8 mouse cellular contexts compared by ENCODE assay signal in the genomic region with DNA sequence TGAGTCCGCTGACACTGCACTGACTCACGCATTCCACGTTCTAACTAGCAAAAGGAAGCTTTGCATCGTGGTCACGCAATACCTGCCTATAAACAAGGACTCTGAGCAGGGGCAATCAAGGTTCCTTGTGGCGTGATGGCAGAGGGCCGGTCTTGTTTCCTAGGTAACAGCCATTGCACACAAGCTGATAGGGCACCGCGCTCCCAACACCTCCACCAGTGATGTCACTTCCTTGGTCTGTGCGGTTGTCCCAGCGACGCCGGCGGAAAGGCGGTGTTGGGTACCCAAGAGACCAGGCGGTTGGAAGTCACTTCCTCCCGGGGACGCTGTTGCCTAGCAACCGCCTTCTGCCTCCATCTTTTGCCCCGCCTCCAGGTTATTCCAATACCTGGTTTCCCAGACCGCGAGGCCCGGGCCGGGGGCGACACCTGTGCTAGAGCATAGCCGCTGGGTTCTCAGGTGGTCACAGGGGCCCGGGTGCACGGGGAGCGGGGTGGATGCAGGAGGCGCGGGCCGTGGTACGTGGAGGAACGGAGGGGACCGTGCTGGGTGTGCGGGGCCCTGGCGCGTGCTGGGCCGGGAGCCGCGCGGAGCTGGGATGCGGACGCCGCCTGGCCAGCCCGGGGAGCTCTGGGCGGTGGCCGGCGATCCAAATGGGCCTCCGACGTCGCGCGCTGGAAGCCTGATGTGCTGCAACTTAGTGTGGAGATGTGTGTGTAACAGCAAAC. TPM values are rescaled to one million over a fixed set of nuclear protein-coding genes. Genes with fewer than 3 reads are reported as not detected.
A peak's percentile ranks its signal among the peaks of the same experiment; 100 is the strongest.
DNase-seq lines count a peak whose midpoint lies in the region; ATAC-seq lines count a peak whose summit lies in the region.

A gene (plus strand): TSS at position 248 of the 728 bp plus-strand sequence.

- H3K36me3 ChIP-seq in hindbrain, embryonic 14.5 days (replicated peaks; ENCODE audit: control insufficient read depth, insufficient read depth), result peaks cover 13% of the 10 kb centered on the region; the same call in 1 of the 2 replicates

- H3K9ac ChIP-seq in hindbrain, embryonic 14.5 days, result peak within 1 kb of the TSS; percentile 79

- H3K4me2 ChIP-seq in hindbrain, embryonic 14.5 days (replicated peaks), result peak within 1 kb of the TSS; percentile 65

- peak within 1 kb of the TSS; percentile 85 for H3K27ac ChIP-seq in hindbrain, embryonic 14.5 days

- DNase-seq in R1 (ENCODE audit: low read depth, low spot score), result peak; percentile 100
- DNase-seq in cerebellum, postnatal 14 days, result peak; percentile 97 to 98
- DNase-seq in frontal cortex, postnatal 36 days (ENCODE audit: low spot score in 2 of 2), result peak; percentile 97 to 99
- DNase-seq in hindbrain, embryonic 14.5 days (ENCODE audit: low spot score), result peak; percentile 97
- DNase-seq in layer of hippocampus, postnatal 25 days (ENCODE audit: extremely low spot score in 1 of 2, low spot score in 1 of 2), result peak; percentile 86 to 94
- peak; percentile 93 for DNase-seq in lung, postnatal 14 days
- DNase-seq in ovary, postnatal 36 days (ENCODE audit: low spot score), result peak; percentile 93
- DNase-seq in thymus, postnatal 14 days, result peak; percentile 94

- no peaks in the 10 kb centered on the region for H3K27me3 ChIP-seq in hindbrain, embryonic 14.5 days (ENCODE audit: control insufficient read depth, insufficient read depth, low read length)

- WGBS in hindbrain, embryonic 14.5 days, result under 1% methylated on average over 54 of the region's 54 CpGs

- peak; percentile 100 for ATAC-seq in hindbrain, embryonic 14.5 days (ENCODE audit: low FRiP score)

- H3K4me3 ChIP-seq in hindbrain, embryonic 14.5 days (replicated peaks; ENCODE audit: low read length), result peak within 1 kb of the TSS; percentile 93

- H3K9me3 ChIP-seq in hindbrain, embryonic 14.5 days (ENCODE audit: control insufficient read depth, low read length), result no peaks in the 10 kb centered on the region

- H3K4me1 ChIP-seq in hindbrain, embryonic 14.5 days (replicated peaks; ENCODE audit: control insufficient read depth, insufficient read depth, low read length), result peaks cover 8% of the 10 kb centered on the region

RNA-seq across cellular contexts. Expression of the gene that starts here (rescaled TPM):
- polyA plus RNA-seq in hindbrain, embryonic 14.5 days (2014; fragmentation: Nextera tagmentation; extraction: Ambion mirVana), result 68.3 and 96.6 TPM in 2 replicates
- total RNA-seq in layer of hippocampus, postnatal 25 days (2021), result 10 to 100 TPM; 77.5 to 85.6 TPM

Comparison
In these comparisons a context has a peak if more than half of its experiments do, and no peak if none do; other contexts are left out.
1. Peak in every context shown above with its lines: DNase-seq, ATAC-seq, H3K4me3 ChIP-seq and H3K27ac ChIP-seq.